Mouse (Mus musculus) stomach, embryonic 14.5 days (tissue): ENCODE results near the gene Thrb. TPM values are rescaled to one million over a fixed set of nuclear protein-coding genes. Genes with fewer than 3 reads are reported as not detected.

Experiments
- ATAC-seq: fragments of 200-750 bp; cut with Nextera tagmentation; 2 replicates; pipeline ENCODE4 v1.8.0; 2017; ENCODE audit warnings: low read depth, moderate TSS enrichment; ENCODE audit not compliant: insufficient number of reproducible peaks, insufficient read depth, low FRiP score
- H3K27ac ChIP-seq: fragments of 300-500 bp; sonication (generic); 2 replicates; pipeline ENCODE4 v1.5.1; 2014; ENCODE audit warnings: mild to moderate bottlenecking, low read length, moderate library complexity, mixed read lengths
- H3K27me3 ChIP-seq: fragments of 300-500 bp; sonication (generic); 2 replicates; pipeline ENCODE4 v1.6.1; 2014; ENCODE audit warnings: low read length, control low read depth, mixed read lengths; ENCODE audit not compliant: control insufficient read depth, insufficient read depth
- H3K36me3 ChIP-seq: fragments of 300-500 bp; sonication (generic); 2 replicates; pipeline ENCODE4 v1.6.1; 2014; ENCODE audit warnings: mild to moderate bottlenecking, control low read depth, low read length, moderate library complexity, mixed read lengths; ENCODE audit not compliant: control insufficient read depth, insufficient read depth
- H3K4me1 ChIP-seq: fragments of 300-500 bp; sonication (generic); 2 replicates; pipeline ENCODE4 v1.6.1; 2014; ENCODE audit warnings: low read length, control low read depth, mixed read lengths; ENCODE audit not compliant: control insufficient read depth, insufficient read depth
- H3K4me2 ChIP-seq: fragments of 300-500 bp; sonication (generic); replicated peaks from 2 replicates; pipeline ENCODE4 v1.6.1; 2014; ENCODE audit warnings: low read depth, low read length, control low read depth
- H3K4me3 ChIP-seq: fragments of 300-500 bp; sonication (generic); 2 replicates; pipeline ENCODE4 v1.5.1; 2014; ENCODE audit warnings: low read depth, low read length, control low read depth
- H3K9ac ChIP-seq: fragments of 300-500 bp; sonication (generic); replicated peaks from 2 replicates; pipeline ENCODE4 v1.6.1; 2014; ENCODE audit warnings: low read depth, mild to moderate bottlenecking, control low read depth, low read length, moderate library complexity, mixed read lengths
- H3K9me3 ChIP-seq: fragments of 300-500 bp; sonication (generic); 2 replicates; pipeline ENCODE4 v1.6.1; 2016; ENCODE audit warnings: low read depth, low read length, control low read depth; ENCODE audit not compliant: control insufficient read depth
- WGBS: fragments of 180-500 bp; shearing (Covaris S2); extraction: QIAGEN DNeasy Blood & Tissue Kit; methylation state at CpG from one replicate; pipeline ENCODE4 v1.1.7; 2014; 5-methylcytosine and 5-hydroxymethylcytosine counted together
- polyA plus RNA-seq: library from polyadenylated mRNA; unstranded; fragments of >200 nt; fragmentation: Nextera tagmentation; extraction: Ambion mirVana; gene quantifications from 2 replicates; pipeline ENCODE4 v1.2.1, GENCODE M21; 2014

The Thrb gene
- polyA plus RNA-seq, 1 experiment from 2014 or later, result 1.0 TPM

- H3K9ac ChIP-seq, result no peak overlapping the region
- H3K4me2 ChIP-seq, result no peak overlapping the region
- no peaks in the 10 kb centered on the region for H3K27me3 ChIP-seq
- no peak overlapping the region for H3K27ac ChIP-seq
- H3K4me1 ChIP-seq, result no peaks in the 10 kb centered on the region
- no peaks in the 10 kb centered on the region for H3K36me3 ChIP-seq
- no peak for ATAC-seq
- no peaks in the 10 kb centered on the region for H3K9me3 ChIP-seq
- WGBS, result 60% methylated on average over 4 of the region's 4 CpGs
- no peak overlapping the region for H3K4me3 ChIP-seq
These were observed 246.9 kb downstream of the Thrb start for GRCm38 (mm10) chr14:17906931-17907330.

GRCm38 (mm10) chr14:17911157-17911556, 251.1 kb downstream of the Thrb start:
- no peaks in the 10 kb centered on the region for H3K36me3 ChIP-seq
- no peak overlapping the region for H3K27ac ChIP-seq
- no peak overlapping the region for H3K4me3 ChIP-seq
- no peaks in the 10 kb centered on the region for H3K4me1 ChIP-seq
- no peaks in the 10 kb centered on the region for H3K9me3 ChIP-seq
- H3K4me2 ChIP-seq, result no peak overlapping the region
- ATAC-seq, result no peak
- 53% methylated on average over 3 of the region's 3 CpGs for WGBS
- H3K9ac ChIP-seq, result no peak overlapping the region
- no peaks in the 10 kb centered on the region for H3K27me3 ChIP-seq

GRCm38 (mm10) chr14:17912573-17913207, 252.6 kb downstream of the Thrb start:
- no peak for ATAC-seq
- 73% methylated on average over 6 of the region's 6 CpGs for WGBS
- H3K4me1 ChIP-seq, result no peaks in the 10 kb centered on the region
- H3K4me3 ChIP-seq, result no peak overlapping the region
- H3K27ac ChIP-seq, result no peak overlapping the region
- H3K4me2 ChIP-seq, result no peak overlapping the region
- no peaks in the 10 kb centered on the region for H3K27me3 ChIP-seq
- no peaks in the 10 kb centered on the region for H3K36me3 ChIP-seq
- no peak overlapping the region for H3K9ac ChIP-seq
- H3K9me3 ChIP-seq, result no peaks in the 10 kb centered on the region

GRCm38 (mm10) chr14:17915556-17915955, 255.5 kb downstream of the Thrb start:
- 67% methylated on average over 2 of the region's 2 CpGs for WGBS
- Histone ChIP-seq H3K4me2 (no peak overlapping the region), H3K36me3 (no peaks in the 10 kb centered on the region), H3K9ac (no peak overlapping the region), H3K4me3 (no peak overlapping the region), H3K9me3 (no peaks in the 10 kb centered on the region), H3K4me1 (no peaks in the 10 kb centered on the region), H3K27me3 (no peaks in the 10 kb centered on the region), H3K27ac (no peak overlapping the region)
- ATAC-seq, result no peak

GRCm38 (mm10) chr14:17916651-17917050, 256.6 kb downstream of the Thrb start:
- Histone ChIP-seq H3K4me3 (no peak overlapping the region), H3K36me3 (no peaks in the 10 kb centered on the region), H3K9ac (no peak overlapping the region), H3K4me1 (no peaks in the 10 kb centered on the region), H3K27me3 (no peaks in the 10 kb centered on the region), H3K4me2 (no peak overlapping the region), H3K9me3 (no peaks in the 10 kb centered on the region), H3K27ac (no peak overlapping the region)
- no peak for ATAC-seq
- 74% methylated on average over 2 of the region's 2 CpGs for WGBS

GRCm38 (mm10) chr14:17917124-17917763, 257.2 kb downstream of the Thrb start:
- ATAC-seq, result no peak
- 80% methylated on average over 3 of the region's 3 CpGs for WGBS
- H3K4me3 ChIP-seq, result no peak overlapping the region
- no peak overlapping the region for H3K27ac ChIP-seq
- H3K9me3 ChIP-seq, result no peaks in the 10 kb centered on the region
- no peak overlapping the region for H3K9ac ChIP-seq
- H3K36me3 ChIP-seq, result no peaks in the 10 kb centered on the region
- H3K4me1 ChIP-seq, result no peaks in the 10 kb centered on the region
- H3K27me3 ChIP-seq, result no peaks in the 10 kb centered on the region
- H3K4me2 ChIP-seq, result no peak overlapping the region

- Histone ChIP-seq H3K4me1 (no peaks in the 10 kb centered on the region), H3K27me3 (no peaks in the 10 kb centered on the region), H3K4me2 (no peak overlapping the region), H3K27ac (no peak overlapping the region), H3K9me3 (no peaks in the 10 kb centered on the region), H3K4me3 (no peak overlapping the region), H3K9ac (no peak overlapping the region), H3K36me3 (no peaks in the 10 kb centered on the region)
- ATAC-seq, result peak; percentile 73
- WGBS, result 30% methylated on average over 3 of the region's 3 CpGs
These were observed 257.8 kb downstream of the Thrb start for GRCm38 (mm10) chr14:17917899-17918298.

- peak; percentile 78 for ATAC-seq
- H3K36me3 ChIP-seq, result no peaks in the 10 kb centered on the region
These were observed 263.0 kb downstream of the Thrb start for GRCm38 (mm10) chr14:17922807-17923704.

More at GRCm38 (mm10) chr14:17922807-17923704, 263.0 kb downstream of the Thrb start:
- Histone ChIP-seq H3K27me3 (no peaks in the 10 kb centered on the region), H3K27ac (no peak overlapping the region), H3K4me1 (no peaks in the 10 kb centered on the region), H3K4me2 (no peak overlapping the region), H3K9ac (no peak overlapping the region), H3K9me3 (no peaks in the 10 kb centered on the region), H3K4me3 (no peak overlapping the region)
- WGBS, result 61% methylated on average over 8 of the region's 8 CpGs
